Mouse (Mus musculus) kidney, postnatal 0 days (tissue): ENCODE results near the gene Rara. TPM values are rescaled to one million over a fixed set of nuclear protein-coding genes. Genes with fewer than 3 reads are reported as not detected.
"Not testable (repeated sequence)": the region's sequence is repeated elsewhere in the genome, so short reads cannot be mapped to it uniquely, and the experiment has no call there.

ENCODE experiments used
- ATAC-seq: fragments of 200-750 bp; cut with Nextera tagmentation; replicated peaks from 2 replicates; pipeline ENCODE4 v1.8.0; 2017; ENCODE audit warnings: low read depth, moderate number of reproducible peaks, moderate TSS enrichment, moderate library complexity; ENCODE audit not compliant: low FRiP score
- DNase-seq: peaks from one replicate; pipeline ENCODE4 v3.0.0-alpha.2; 2016; ENCODE audit warnings: low spot score
- H3K27ac ChIP-seq: fragments of 300-500 bp; sonication (generic); 2 replicates; pipeline ENCODE4 v1.5.1; 2014; ENCODE audit warnings: mild to moderate bottlenecking
- H3K27me3 ChIP-seq: fragments of 300-500 bp; sonication (generic); 2 replicates; pipeline ENCODE4 v1.6.1; 2014; ENCODE audit warnings: low read length, mixed read lengths; ENCODE audit not compliant: insufficient read depth
- H3K36me3 ChIP-seq: fragments of 300-500 bp; sonication (generic); 2 replicates; pipeline ENCODE4 v1.6.1; 2014; ENCODE audit warnings: low read length, mixed read lengths; ENCODE audit not compliant: insufficient read depth
- H3K4me1 ChIP-seq: fragments of 300-500 bp; sonication (generic); replicated peaks from 2 replicates; pipeline ENCODE4 v1.6.1; 2014; ENCODE audit warnings: antibody characterized with exemption, low read length, mixed read lengths; ENCODE audit not compliant: insufficient read depth
- H3K4me2 ChIP-seq: fragments of 300-500 bp; sonication (generic); 2 replicates; pipeline ENCODE4 v1.6.1; 2014; ENCODE audit warnings: mild to moderate bottlenecking, low read length, moderate library complexity, mixed read lengths
- H3K4me3 ChIP-seq: fragments of 300-500 bp; sonication (generic); replicated peaks from 2 replicates; pipeline ENCODE4 v1.5.1; 2014; ENCODE audit warnings: low read depth, low read length
- H3K9ac ChIP-seq: fragments of 300-500 bp; sonication (generic); 2 replicates; pipeline ENCODE4 v1.6.1; 2014; ENCODE audit warnings: low read depth, low read length
- H3K9me3 ChIP-seq: fragments of 300-500 bp; sonication (generic); replicated peaks from 2 replicates; pipeline ENCODE4 v1.6.1; 2016; ENCODE audit warnings: low read length, inconsistent platforms, mixed read lengths
- CTCF ChIP-seq: IDR thresholded peaks from 2 replicates; pipeline ENCODE4 v1.5.1; 2016; ENCODE audit warnings: antibody characterized with exemption, low read depth, mild to moderate bottlenecking, moderate library complexity
- WGBS: fragments of 180-500 bp; shearing (Covaris S2); extraction: QIAGEN DNeasy Blood & Tissue Kit; methylation state at CpG from one replicate; pipeline ENCODE4 v1.1.7; 2014; 5-methylcytosine and 5-hydroxymethylcytosine counted together
- polyA plus RNA-seq: library from polyadenylated mRNA; unstranded; fragments of >200 nt; fragmentation: Nextera tagmentation; extraction: Ambion mirVana; gene quantifications from 2 replicates; pipeline ENCODE4 v1.2.1, GENCODE M21; 2015

Gene Rara
- polyA plus RNA-seq, 1 experiment from 2014 or later = 25.7 TPM

DNA sequence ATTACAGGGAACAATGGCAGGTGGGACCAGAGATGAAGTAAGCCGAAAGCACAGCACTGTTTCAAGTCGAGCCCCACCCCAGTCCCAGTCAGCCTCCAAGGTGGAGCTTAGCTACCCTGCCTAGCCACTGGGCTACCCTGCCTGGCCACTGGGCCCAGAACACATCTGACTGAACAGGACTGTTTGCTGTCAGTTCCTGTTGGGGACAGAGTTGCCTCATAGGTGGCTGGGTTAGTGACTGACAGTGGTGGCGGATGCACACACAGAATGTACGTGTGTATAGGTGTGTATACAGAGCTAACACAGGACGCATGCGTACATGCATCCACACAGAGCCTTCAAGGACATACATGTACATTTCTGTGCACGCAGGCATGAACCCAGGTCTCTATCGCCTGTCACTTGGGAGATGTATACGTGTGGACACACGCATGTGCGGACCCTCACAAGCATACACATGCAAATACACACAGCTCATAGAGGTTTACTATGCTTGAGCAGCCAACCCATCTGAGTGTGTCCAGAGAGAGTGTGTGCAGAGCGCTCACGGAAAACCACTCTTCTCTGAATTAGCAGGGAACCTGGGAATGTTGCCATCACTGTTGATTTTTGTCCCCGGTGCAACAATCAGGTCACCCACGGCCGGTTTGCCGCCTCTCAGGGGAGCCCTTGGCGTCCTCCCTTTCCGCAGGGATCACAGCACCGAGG lies 53.8 kb downstream of the Rara start:
- peak overlapping the region; percentile 57 for H3K9ac ChIP-seq
- H3K4me1 ChIP-seq = peaks cover 6% of the 10 kb centered on the region; the same call in 1 of the 2 replicates
- H3K27me3 ChIP-seq = no peaks in the 10 kb centered on the region; the same call in 1 of the 2 replicates
- 34% methylated on average over 20 of the region's 20 CpGs for WGBS
- H3K9me3 ChIP-seq = no peaks in the 10 kb centered on the region
- TF ChIP-seq CTCF = no peak
- no peaks in the 10 kb centered on the region for H3K36me3 ChIP-seq
- no peak for ATAC-seq
- no peak for DNase-seq
- H3K4me2 ChIP-seq = peak overlapping the region; percentile 98
- peak overlapping the region; percentile 54 for H3K4me3 ChIP-seq
- H3K27ac ChIP-seq = no peak overlapping the region

- Histone ChIP-seq H3K9me3 (no peaks in the 10 kb centered on the region), H3K4me3 (peak overlapping the region; percentile 54), H3K36me3 (no peaks in the 10 kb centered on the region), H3K27ac (no peak overlapping the region), H3K27me3 (no peaks in the 10 kb centered on the region; the same call in 1 of the 2 replicates), H3K4me2 (peak overlapping the region; percentile 98), H3K4me1 (peaks cover 6% of the 10 kb centered on the region; the same call in 1 of the 2 replicates), H3K9ac (peak overlapping the region; percentile 57)
- ATAC-seq (peak; percentile 53; the same call in 1 of the 2 replicates), DNase-seq (peak; percentile 86)
- TF ChIP-seq CTCF = peak; percentile 73
- WGBS = under 1% methylated on average over 88 of the region's 94 CpGs
These were observed 54.6 kb downstream of the Rara start for GRCm38 (mm10) chr11:98981997-98982772.

- H3K36me3 ChIP-seq = no peaks in the 10 kb centered on the region
- 2% methylated on average over 26 of the region's 28 CpGs for WGBS
- H3K4me3 ChIP-seq = peak within 1 kb of the TSS; percentile 54
- no peaks in the 10 kb centered on the region for H3K9me3 ChIP-seq
- ATAC-seq (0 out of 2 replicates have a peak, but pooled peaks have one; percentile 2), DNase-seq (no peak)
- no peak for TF ChIP-seq CTCF
- peak within 1 kb of the TSS; percentile 57 for H3K9ac ChIP-seq
- H3K4me1 ChIP-seq = peaks cover 6% of the 10 kb centered on the region; the same call in 1 of the 2 replicates
- H3K27me3 ChIP-seq = no peaks in the 10 kb centered on the region; the same call in 1 of the 2 replicates
- H3K27ac ChIP-seq = no peak within 1 kb of the TSS
- peak within 1 kb of the TSS; percentile 98 for H3K4me2 ChIP-seq
These were observed 55.1 kb downstream of the Rara start, which contains the start of gene Gjd3 for GRCm38 (mm10) chr11:98982773-98983133. Gjd3 (minus strand) TSS chr11:98983016.

DNA sequence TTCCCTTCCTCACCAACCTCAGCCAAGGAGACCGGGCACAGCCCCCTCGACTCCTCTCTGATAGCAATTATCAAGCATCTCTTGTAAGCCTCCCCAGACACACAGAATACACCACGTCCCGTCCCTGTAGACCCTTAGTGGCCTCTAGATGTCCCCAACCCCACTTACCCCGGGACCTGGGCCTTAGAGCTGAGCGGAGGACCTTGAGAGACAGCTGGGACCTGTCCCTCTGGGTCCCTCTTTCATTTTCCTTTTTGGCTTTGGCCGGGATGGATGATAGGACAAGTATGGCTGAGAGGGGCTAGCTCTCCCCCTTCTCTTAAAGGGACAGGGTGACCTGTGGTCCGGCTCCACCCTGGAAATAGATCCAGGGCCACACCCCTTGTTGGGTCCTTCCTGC lies 55.9 kb downstream of the Rara start:
- H3K4me2 ChIP-seq = peak overlapping the region; percentile 98; the same call in 1 of the 2 replicates
- no peak overlapping the region for H3K27ac ChIP-seq
- ATAC-seq = no peak
- TF ChIP-seq CTCF = no peak
- H3K4me1 ChIP-seq = peaks cover 6% of the 10 kb centered on the region; the same call in 1 of the 2 replicates
- H3K4me3 ChIP-seq = no peak overlapping the region
- DNase-seq = no peak
- WGBS = 41% methylated on average over 8 of the region's 8 CpGs
- H3K27me3 ChIP-seq = no peaks in the 10 kb centered on the region; the same call in 1 of the 2 replicates
- H3K9ac ChIP-seq = no peak overlapping the region
- H3K36me3 ChIP-seq = no peaks in the 10 kb centered on the region
- no peaks in the 10 kb centered on the region for H3K9me3 ChIP-seq

- no peak overlapping the region for H3K27ac ChIP-seq
These were observed 57.9 kb downstream of the Rara start for GRCm38 (mm10) chr11:98985542-98985941.

GRCm38 (mm10) chr11:98988260-98988659 lies 60.6 kb downstream of the Rara start:
- H3K27ac ChIP-seq, H3K4me2 ChIP-seq, DNase-seq, H3K9ac ChIP-seq, H3K27me3 ChIP-seq, H3K4me1 ChIP-seq, H3K36me3 ChIP-seq, H3K4me3 ChIP-seq, H3K9me3 ChIP-seq, ATAC-seq: not testable (repeated sequence)
- WGBS = 90% methylated on average over 5 of the region's 6 CpGs

More at GRCm38 (mm10) chr11:98985542-98985941, 57.9 kb downstream of the Rara start:
- no peak for TF ChIP-seq CTCF
- Histone ChIP-seq H3K36me3 (no peaks in the 10 kb centered on the region), H3K4me2 (no peak overlapping the region), H3K9me3 (no peaks in the 10 kb centered on the region), H3K4me3 (no peak overlapping the region), H3K4me1 (peaks cover 6% of the 10 kb centered on the region; the same call in 1 of the 2 replicates), H3K27me3 (no peaks in the 10 kb centered on the region; the same call in 1 of the 2 replicates), H3K9ac (no peak overlapping the region)
- DNase-seq (no peak), ATAC-seq (no peak)
- 92% methylated on average over 7 of the region's 7 CpGs for WGBS
